Mouse (Mus musculus) hindbrain, embryonic 11.5 days (tissue): ENCODE data around the gene Add2. TPM values are rescaled to one million over a fixed set of nuclear protein-coding genes. Genes with fewer than 3 reads are reported as not detected.
"Not testable (repeated sequence)": the region's sequence is repeated elsewhere in the genome, so short reads cannot be mapped to it uniquely, and the experiment has no call there.

Experiments
- ATAC-seq: fragments of 200-750 bp; cut with Nextera tagmentation; 2 replicates; pipeline ENCODE4 v1.8.0; 2017; ENCODE audit warnings: mild to moderate bottlenecking, moderate TSS enrichment, moderate library complexity; ENCODE audit not compliant: low FRiP score
- DNase-seq: peaks from one replicate; pipeline ENCODE4 v3.0.0-alpha.2; 2015; ENCODE audit warnings: low spot score
- H3K27ac ChIP-seq: fragments of 300-500 bp; sonication (generic); 2 replicates; pipeline ENCODE4 v1.5.1; 2014; ENCODE audit warnings: mild to moderate bottlenecking, low read depth, low read length
- H3K27me3 ChIP-seq: fragments of 300-500 bp; sonication (generic); 2 replicates; pipeline ENCODE4 v1.6.1; 2014; ENCODE audit warnings: mild to moderate bottlenecking, low read length, moderate library complexity, mixed read lengths; ENCODE audit not compliant: control insufficient read depth, insufficient read depth
- H3K36me3 ChIP-seq: fragments of 300-500 bp; sonication (generic); 2 replicates; pipeline ENCODE4 v1.6.1; 2014; ENCODE audit warnings: mild to moderate bottlenecking, low read length, moderate library complexity, mixed read lengths; ENCODE audit not compliant: control insufficient read depth, insufficient read depth
- H3K4me1 ChIP-seq: fragments of 300-500 bp; sonication (generic); replicated peaks from 2 replicates; pipeline ENCODE4 v1.6.1; 2014; ENCODE audit warnings: low read length, mixed read lengths; ENCODE audit not compliant: control insufficient read depth, insufficient read depth
- H3K4me2 ChIP-seq: fragments of 300-500 bp; sonication (generic); replicated peaks from 2 replicates; pipeline ENCODE4 v1.6.1; 2014; ENCODE audit warnings: mild to moderate bottlenecking, low read depth, low read length
- H3K4me3 ChIP-seq: fragments of 300-500 bp; sonication (generic); 2 replicates; pipeline ENCODE4 v1.5.1; 2014; ENCODE audit warnings: low read depth, low read length
- H3K9ac ChIP-seq: fragments of 300-500 bp; sonication (generic); 2 replicates; pipeline ENCODE4 v1.6.1; 2014; ENCODE audit warnings: low read depth, low read length
- H3K9me3 ChIP-seq: fragments of 300-500 bp; sonication (generic); 2 replicates; pipeline ENCODE4 v1.6.1; 2016; ENCODE audit warnings: low read length; ENCODE audit not compliant: control insufficient read depth
- WGBS: fragments of 180-500 bp; shearing (Covaris S2); extraction: QIAGEN DNeasy Blood & Tissue Kit; methylation state at CpG from one replicate; pipeline ENCODE4 v1.1.7; 2014; 5-methylcytosine and 5-hydroxymethylcytosine counted together
- polyA plus RNA-seq: library from polyadenylated mRNA; unstranded; fragments of >200 nt; fragmentation: Nextera tagmentation; extraction: Ambion mirVana; gene quantifications from 2 replicates; pipeline ENCODE4 v1.2.1, GENCODE M21; 2014

Gene Add2
- polyA plus RNA-seq: 67.2 and 68.4 TPM in 2 replicates

- Histone ChIP-seq H3K27me3 (no peaks in the 10 kb centered on the region), H3K9me3 (no peaks in the 10 kb centered on the region), H3K36me3 (no peaks in the 10 kb centered on the region), H3K4me3 (peak within 1 kb of the TSS; percentile 71), H3K9ac (peak within 1 kb of the TSS; percentile 89), H3K4me1 (peaks cover 2% of the 10 kb centered on the region; the same call in 1 of the 2 replicates), H3K4me2 (peak within 1 kb of the TSS; percentile 61), H3K27ac (peak within 1 kb of the TSS; percentile 86)
- ATAC-seq (peak; percentile 93), DNase-seq (peak; percentile 86)
- under 1% methylated on average over 56 of the region's 56 CpGs for WGBS
Observed at GRCm38 (mm10) chr6:86028601-86029322, at the start of gene Add2. Add2 (plus strand) TSS chr6:86028681.

- not testable (repeated sequence) for DNase-seq, ATAC-seq, H3K36me3 ChIP-seq, H3K9me3 ChIP-seq, H3K4me3 ChIP-seq, H3K4me1 ChIP-seq, H3K27me3 ChIP-seq, H3K4me2 ChIP-seq, H3K27ac ChIP-seq, H3K9ac ChIP-seq
- WGBS: 87% methylated on average over 4 of the region's 4 CpGs
Observed at GRCm38 (mm10) chr6:85978736-85979135, 49.7 kb upstream of the Add2 start.

- H3K36me3 ChIP-seq: no peaks in the 10 kb centered on the region
- no peak for DNase-seq
- no peak overlapping the region for H3K4me2 ChIP-seq
- WGBS: 73% methylated on average over 8 of the region's 8 CpGs
- ATAC-seq: no peak
- no peaks in the 10 kb centered on the region for H3K27me3 ChIP-seq
- no peak overlapping the region for H3K27ac ChIP-seq
- no peaks in the 10 kb centered on the region for H3K4me1 ChIP-seq
- H3K9me3 ChIP-seq: no peaks in the 10 kb centered on the region
- H3K9ac ChIP-seq: no peak overlapping the region
- no peak overlapping the region for H3K4me3 ChIP-seq
Observed at GRCm38 (mm10) chr6:85984351-85984750, 44.1 kb upstream of the Add2 start.

DNA sequence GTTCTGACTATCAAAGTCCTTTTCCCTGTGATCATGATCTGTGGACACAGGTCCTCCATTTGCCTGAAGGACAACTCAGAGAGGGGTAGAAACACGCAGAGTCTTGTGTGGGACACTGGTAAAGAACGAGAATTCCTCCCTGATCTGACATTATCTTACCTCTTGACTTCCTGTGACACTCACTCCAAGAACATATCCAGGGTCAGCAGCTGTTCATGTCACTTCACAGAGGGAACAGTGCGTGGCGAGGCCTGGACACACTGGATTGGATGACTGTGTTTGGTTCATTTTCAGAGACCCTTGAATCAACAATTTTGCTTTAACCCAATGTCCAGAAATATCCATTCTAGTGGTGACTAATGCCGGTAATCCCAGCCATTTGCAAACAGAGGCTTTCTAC lies 38.9 kb upstream of the Add2 start:
- not testable (repeated sequence) for H3K9me3 ChIP-seq, H3K4me3 ChIP-seq, H3K27me3 ChIP-seq, ATAC-seq, H3K4me2 ChIP-seq, H3K4me1 ChIP-seq, H3K9ac ChIP-seq, H3K36me3 ChIP-seq, H3K27ac ChIP-seq, DNase-seq
- WGBS: 92% methylated on average over 5 of the region's 5 CpGs

GRCm38 (mm10) chr6:85990774-85991173 lies 37.7 kb upstream of the Add2 start:
- H3K9me3 ChIP-seq, ATAC-seq, H3K4me3 ChIP-seq, H3K4me1 ChIP-seq, H3K36me3 ChIP-seq, H3K27ac ChIP-seq, DNase-seq, H3K9ac ChIP-seq, H3K4me2 ChIP-seq, H3K27me3 ChIP-seq: not testable (repeated sequence)
- 93% methylated on average over 5 of the region's 5 CpGs for WGBS

DNA sequence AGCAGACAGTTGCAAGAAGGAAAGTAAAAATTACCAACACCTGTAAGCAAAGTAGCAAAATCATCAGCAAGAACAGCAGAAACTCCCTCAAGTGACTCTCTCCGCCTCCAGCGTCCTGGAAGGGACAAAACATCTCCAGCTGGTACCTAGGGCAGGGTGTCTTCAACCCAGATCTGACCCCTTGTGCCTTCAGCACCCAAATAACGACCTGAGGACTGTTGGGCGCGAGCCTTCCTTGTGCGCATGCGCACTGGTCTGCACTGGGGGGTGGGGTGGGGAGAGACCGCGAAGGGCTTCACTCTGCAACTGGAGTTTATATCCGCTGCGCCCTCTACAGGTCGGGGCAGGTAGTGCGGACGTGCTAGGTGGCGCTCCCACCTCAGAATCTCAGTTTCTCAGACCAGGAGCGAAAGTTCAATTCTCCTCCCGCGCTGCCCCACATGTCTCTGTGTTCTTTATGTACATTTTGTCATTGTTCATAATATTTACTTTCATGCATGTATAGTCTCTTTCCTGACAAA lies 25.0 kb upstream of the Add2 start:
- no peak overlapping the region for H3K4me2 ChIP-seq
- WGBS: 77% methylated on average over 18 of the region's 18 CpGs
- no peaks in the 10 kb centered on the region for H3K36me3 ChIP-seq
- no peaks in the 10 kb centered on the region for H3K4me1 ChIP-seq
- H3K27ac ChIP-seq: no peak overlapping the region
- H3K9ac ChIP-seq: no peak overlapping the region
- ATAC-seq (no peak), DNase-seq (no peak)
- no peaks in the 10 kb centered on the region for H3K27me3 ChIP-seq
- H3K9me3 ChIP-seq: no peaks in the 10 kb centered on the region
- H3K4me3 ChIP-seq: no peak overlapping the region

- DNase-seq: peak; percentile 91
- WGBS: 14% methylated on average over 18 of the region's 18 CpGs
- no peak overlapping the region for H3K4me3 ChIP-seq
Observed at GRCm38 (mm10) chr6:86004271-86005148, 24.0 kb upstream of the Add2 start.

DNA sequence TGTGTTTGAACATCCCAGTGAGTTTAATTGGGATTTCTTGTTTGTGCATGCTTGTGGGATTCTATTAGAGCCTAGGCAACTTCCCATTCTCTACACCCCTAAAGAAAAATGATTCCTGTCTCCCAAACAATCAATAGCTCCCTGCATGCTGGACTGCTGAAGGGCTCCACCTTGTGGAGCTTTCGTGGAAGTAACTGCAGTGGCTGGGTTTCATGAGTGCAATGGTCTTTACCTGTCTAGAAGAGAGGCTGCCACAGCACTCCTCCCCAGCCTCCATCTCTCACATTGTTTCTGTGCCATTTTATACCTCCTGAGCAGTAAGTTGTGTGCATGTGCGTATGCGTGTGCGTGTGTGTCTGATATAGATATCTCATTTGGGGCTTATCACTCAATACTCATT lies 18.5 kb upstream of the Add2 start:
- 28% methylated on average over 4 of the region's 4 CpGs for WGBS
- H3K4me3 ChIP-seq: no peak overlapping the region
- H3K27ac ChIP-seq: no peak overlapping the region

More at GRCm38 (mm10) chr6:86004271-86005148, 24.0 kb upstream of the Add2 start:
- no peaks in the 10 kb centered on the region for H3K36me3 ChIP-seq
- H3K27ac ChIP-seq: no peak overlapping the region
- H3K4me2 ChIP-seq: no peak overlapping the region; the same call in 1 of the 2 replicates
- peak; percentile 56; the same call in 1 of the 2 replicates for ATAC-seq
- no peak overlapping the region for H3K9ac ChIP-seq
- H3K9me3 ChIP-seq: no peaks in the 10 kb centered on the region
- H3K4me1 ChIP-seq: no peaks in the 10 kb centered on the region
- H3K27me3 ChIP-seq: no peaks in the 10 kb centered on the region

More for the DNA sequence above, 18.5 kb upstream of the Add2 start:
- Histone ChIP-seq H3K9me3 (no peaks in the 10 kb centered on the region), H3K4me1 (no peaks in the 10 kb centered on the region), H3K9ac (no peak overlapping the region), H3K27me3 (no peaks in the 10 kb centered on the region), H3K4me2 (no peak overlapping the region), H3K36me3 (no peaks in the 10 kb centered on the region)
- ATAC-seq (no peak), DNase-seq (peak; percentile 76)
